Mouse (Mus musculus) lung, postnatal 4 days (tissue): Measurements from ENCODE around the gene Pde3a.

Experiments
- DNase-seq, 2 experiments: peaks; one replicate each; pipeline ENCODE4 v3.0.0; 2021

Gene Pde3a

GRCm38 (mm10) chr6:141248691-141249584 is at the start of gene Pde3a:
TSS of gene Pde3a (plus strand) at chr6:141249269.
- DNase-seq: peak; percentile 21 to 32

- DNase-seq: no peak
These were observed 48.9 kb upstream of the Pde3a start for GRCm38 (mm10) chr6:141200173-141200615.

- no peak for DNase-seq
These were observed 41.5 kb upstream of the Pde3a start for GRCm38 (mm10) chr6:141207531-141207930.

GRCm38 (mm10) chr6:141208283-141208872 is 40.7 kb upstream of the Pde3a start:
- no peak for DNase-seq

GRCm38 (mm10) chr6:141210021-141210420 is 39.0 kb upstream of the Pde3a start:
- no peak for DNase-seq

GRCm38 (mm10) chr6:141221081-141221480 is 28.0 kb upstream of the Pde3a start:
- DNase-seq: no peak

- DNase-seq: peak; percentile 23 to 39
These were observed 22.0 kb upstream of the Pde3a start for GRCm38 (mm10) chr6:141226851-141227657.

GRCm38 (mm10) chr6:141227658-141228005 is 21.4 kb upstream of the Pde3a start:
- DNase-seq: no peak

- no peak for DNase-seq
These were observed 16.2 kb upstream of the Pde3a start for GRCm38 (mm10) chr6:141232756-141233382.

- no peak for DNase-seq
These were observed 7.3 kb upstream of the Pde3a start for GRCm38 (mm10) chr6:141241809-141242208.

- no peak for DNase-seq
These were observed 4.0 kb upstream of the Pde3a start for GRCm38 (mm10) chr6:141245089-141245488.

GRCm38 (mm10) chr6:141246391-141246790 is 2.7 kb upstream of the Pde3a start:
- DNase-seq: no peak

GRCm38 (mm10) chr6:141248081-141248480 is 988 bp upstream of the Pde3a start:
- DNase-seq: no peak

GRCm38 (mm10) chr6:141249585-141250295 is 671 bp downstream of the Pde3a start:
- DNase-seq: peak; percentile 81 to 92

- peak in 1 of 2 experiments; percentile 51 for DNase-seq
These were observed 1.2 kb downstream of the Pde3a start for GRCm38 (mm10) chr6:141250296-141250629.

- no peak for DNase-seq
These were observed 1.9 kb downstream of the Pde3a start for GRCm38 (mm10) chr6:141250984-141251383.

- DNase-seq: no peak
These were observed 3.5 kb downstream of the Pde3a start for GRCm38 (mm10) chr6:141252520-141252919.

GRCm38 (mm10) chr6:141254956-141255355 is 5.9 kb downstream of the Pde3a start:
- DNase-seq: peak in 1 of 2 experiments; percentile 23

- no peak for DNase-seq
These were observed 7.8 kb downstream of the Pde3a start for GRCm38 (mm10) chr6:141256896-141257295.

GRCm38 (mm10) chr6:141257434-141258202 is 8.5 kb downstream of the Pde3a start:
- DNase-seq: no peak

GRCm38 (mm10) chr6:141265257-141265656 is 16.2 kb downstream of the Pde3a start:
- DNase-seq: no peak
